Mouse (Mus musculus) embryonic facial prominence, embryonic 10.5 days (tissue): ENCODE results near the gene Serpinh1. TPM values are rescaled to one million over a fixed set of nuclear protein-coding genes. Genes with fewer than 3 reads are reported as not detected.
"Not testable (repeated sequence)": the region's sequence is repeated elsewhere in the genome, so short reads cannot be mapped to it uniquely, and the experiment has no call there.

Source experiments
- DNase-seq: peaks from one replicate; pipeline ENCODE4 v3.0.0-alpha.2; 2017; ENCODE audit warnings: low spot score
- H3K27ac ChIP-seq: fragments of 300-500 bp; sonication (generic); replicated peaks from 2 replicates; pipeline ENCODE4 v1.5.1; 2016; ENCODE audit warnings: mild to moderate bottlenecking
- H3K27me3 ChIP-seq: fragments of 300-500 bp; sonication (generic); replicated peaks from 2 replicates; pipeline ENCODE4 v1.6.1; 2016; ENCODE audit warnings: low read depth, mild to moderate bottlenecking; ENCODE audit not compliant: poor library complexity, severe bottlenecking
- H3K36me3 ChIP-seq: fragments of 300-500 bp; sonication (generic); replicated peaks from 2 replicates; pipeline ENCODE4 v1.6.1; 2016; ENCODE audit warnings: mild to moderate bottlenecking, moderate library complexity
- H3K4me1 ChIP-seq: fragments of 300-500 bp; sonication (generic); 2 replicates; pipeline ENCODE4 v1.6.1; 2016
- H3K4me3 ChIP-seq: fragments of 300-500 bp; sonication (generic); 2 replicates; pipeline ENCODE4 v1.5.1; 2016; ENCODE audit warnings: mild to moderate bottlenecking, moderate library complexity
- H3K9me3 ChIP-seq: fragments of 300-500 bp; sonication (generic); 2 replicates; pipeline ENCODE4 v1.6.1; 2016; ENCODE audit warnings: mild to moderate bottlenecking
- WGBS: fragments of 180-500 bp; shearing (Covaris S2); methylation state at CpG from one replicate; pipeline ENCODE4 v1.1.7; 2016; 5-methylcytosine and 5-hydroxymethylcytosine counted together
- polyA plus RNA-seq: library from polyadenylated mRNA; unstranded; fragments of >200 nt; fragmentation: Nextera tagmentation; extraction: Ambion mirVana; gene quantifications from 2 replicates; pipeline ENCODE4 v1.2.1, GENCODE M21; 2016

Serpinh1 gene
- polyA plus RNA-seq, 1 experiment from 2014 or later, result 1,061 TPM

- 37% methylated on average over 4 of the region's 4 CpGs for WGBS
- H3K27ac ChIP-seq, result peak overlapping the region; percentile 76
- H3K9me3 ChIP-seq, result no peaks in the 10 kb centered on the region
- no peak for DNase-seq
- peak overlapping the region; percentile 79 for H3K4me3 ChIP-seq
- H3K27me3 ChIP-seq, result peaks cover 21% of the 10 kb centered on the region
- H3K4me1 ChIP-seq, result peaks cover 91% of the 10 kb centered on the region
- peaks cover 17% of the 10 kb centered on the region for H3K36me3 ChIP-seq
Measured at GRCm38 (mm10) chr7:99384101-99384611, 31.1 kb upstream of the Serpinh1 start.

GRCm38 (mm10) chr7:99383246-99383645 lies 30.2 kb upstream of the Serpinh1 start:
- Histone ChIP-seq H3K4me3 (peak overlapping the region; percentile 79), H3K36me3 (peaks cover 11% of the 10 kb centered on the region), H3K27ac (peak overlapping the region; percentile 76), H3K27me3 (peaks cover 21% of the 10 kb centered on the region), H3K4me1 (peaks cover 90% of the 10 kb centered on the region), H3K9me3 (no peaks in the 10 kb centered on the region)
- no peak for DNase-seq
- WGBS, result 53% methylated on average over 5 of the region's 5 CpGs

GRCm38 (mm10) chr7:99382088-99383000 lies 29.3 kb upstream of the Serpinh1 start:
- Histone ChIP-seq H3K36me3 (peaks cover 4% of the 10 kb centered on the region), H3K4me1 (peaks cover 82% of the 10 kb centered on the region), H3K27me3 (peaks cover 21% of the 10 kb centered on the region), H3K9me3 (no peaks in the 10 kb centered on the region), H3K27ac (peak overlapping the region; percentile 98), H3K4me3 (peak overlapping the region; percentile 79)
- 12% methylated on average over 30 of the region's 30 CpGs for WGBS
- DNase-seq, result no peak

GRCm38 (mm10) chr7:99381214-99382087 lies 28.4 kb upstream of the Serpinh1 start, which contains the start of gene Gdpd5:
Gdpd5 (plus strand) TSS chr7:99381414.
- peaks cover 21% of the 10 kb centered on the region for H3K27me3 ChIP-seq
- peak within 1 kb of the TSS; percentile 98 for H3K27ac ChIP-seq
- H3K4me3 ChIP-seq, result peak within 1 kb of the TSS; percentile 79
- H3K36me3 ChIP-seq, result no peaks in the 10 kb centered on the region
- H3K9me3 ChIP-seq, result no peaks in the 10 kb centered on the region
- H3K4me1 ChIP-seq, result peaks cover 73% of the 10 kb centered on the region
- peak; percentile 100 for DNase-seq
- WGBS, result under 1% methylated on average over 73 of the region's 73 CpGs

- Histone ChIP-seq H3K9me3 (no peaks in the 10 kb centered on the region), H3K4me3 (peak overlapping the region; percentile 79), H3K36me3 (no peaks in the 10 kb centered on the region), H3K27me3 (peaks cover 21% of the 10 kb centered on the region), H3K27ac (peak overlapping the region; percentile 98), H3K4me1 (peaks cover 65% of the 10 kb centered on the region)
- WGBS, result under 1% methylated on average over 24 of the region's 24 CpGs
- DNase-seq, result peak; percentile 80
Measured at GRCm38 (mm10) chr7:99380491-99381213, 27.6 kb upstream of the Serpinh1 start.

GRCm38 (mm10) chr7:99378870-99379269 lies 25.8 kb upstream of the Serpinh1 start:
- DNase-seq, result no peak
- 46% methylated on average over 8 of the region's 8 CpGs for WGBS
- H3K27me3 ChIP-seq, result peaks cover 20% of the 10 kb centered on the region
- H3K36me3 ChIP-seq, result no peaks in the 10 kb centered on the region
- no peaks in the 10 kb centered on the region for H3K9me3 ChIP-seq
- peaks cover 50% of the 10 kb centered on the region for H3K4me1 ChIP-seq
- H3K4me3 ChIP-seq, result no peak overlapping the region
- H3K27ac ChIP-seq, result peak overlapping the region; percentile 52

- Histone ChIP-seq H3K4me3 (no peak overlapping the region), H3K4me1 (peaks cover 23% of the 10 kb centered on the region), H3K27ac (no peak overlapping the region), H3K9me3 (no peaks in the 10 kb centered on the region), H3K36me3 (no peaks in the 10 kb centered on the region), H3K27me3 (peaks cover 8% of the 10 kb centered on the region; the same call in 1 of the 2 replicates)
- WGBS, result 6% methylated on average over 4 of the region's 4 CpGs
- peak; percentile 77 for DNase-seq
Measured at GRCm38 (mm10) chr7:99375455-99375854, 22.4 kb upstream of the Serpinh1 start.

GRCm38 (mm10) chr7:99374325-99374724 lies 21.3 kb upstream of the Serpinh1 start:
- not testable (repeated sequence) for H3K27ac ChIP-seq, H3K4me3 ChIP-seq, H3K36me3 ChIP-seq, H3K27me3 ChIP-seq, H3K9me3 ChIP-seq, DNase-seq
- 62% methylated on average over 3 of the region's 3 CpGs for WGBS
- H3K4me1 ChIP-seq, result peaks cover 13% of the 10 kb centered on the region

GRCm38 (mm10) chr7:99366716-99367115 lies 13.7 kb upstream of the Serpinh1 start:
- Histone ChIP-seq H3K36me3 (no peaks in the 10 kb centered on the region), H3K27ac (0 out of 2 replicates have a peak overlapping the region, but pooled peaks have one; percentile 8), H3K27me3 (peaks cover 9% of the 10 kb centered on the region; the same call in 1 of the 2 replicates), H3K9me3 (peaks cover 5% of the 10 kb centered on the region; the same call in 1 of the 2 replicates), H3K4me1 (peaks cover 16% of the 10 kb centered on the region), H3K4me3 (no peak overlapping the region)
- no peak for DNase-seq
- WGBS, result 74% methylated on average over 6 of the region's 6 CpGs

GRCm38 (mm10) chr7:99365069-99365468 lies 12.0 kb upstream of the Serpinh1 start:
- Histone ChIP-seq H3K4me3 (no peak overlapping the region), H3K36me3 (no peaks in the 10 kb centered on the region), H3K9me3 (peaks cover 5% of the 10 kb centered on the region; the same call in 1 of the 2 replicates), H3K27ac (peak overlapping the region; percentile 69; the same call in 1 of the 2 replicates), H3K4me1 (peaks cover 28% of the 10 kb centered on the region), H3K27me3 (0 out of 2 replicates have a peak, but pooled peaks cover 3% of the 10 kb centered on the region)
- WGBS, result 1% methylated on average over 5 of the region's 5 CpGs
- peak; percentile 77 for DNase-seq

- DNase-seq, result no peak
- no peaks in the 10 kb centered on the region for H3K36me3 ChIP-seq
- H3K27ac ChIP-seq, result peak overlapping the region; percentile 94; the same call in 1 of the 2 replicates
- H3K4me3 ChIP-seq, result no peak overlapping the region
- 96% methylated on average over 2 of the region's 2 CpGs for WGBS
- peaks cover 5% of the 10 kb centered on the region; the same call in 1 of the 2 replicates for H3K9me3 ChIP-seq
- no peaks in the 10 kb centered on the region for H3K27me3 ChIP-seq
- peaks cover 48% of the 10 kb centered on the region for H3K4me1 ChIP-seq
Measured at GRCm38 (mm10) chr7:99362137-99362536, 9.1 kb upstream of the Serpinh1 start.
